Mouse (Mus musculus): ENCODE results near the gene Agpat4.

- TF ChIP-seq HCFC1 (IDR thresholded peaks at IDR 0.05; ENCODE audit: borderline replicate concordance, insufficient read depth, low read length) = no peak
- TF ChIP-seq MAFK (IDR thresholded peaks at IDR 0.05; ENCODE audit: insufficient read depth, low read depth, low read length) = no peak
- no peak for TF ChIP-seq ZNF384 (IDR thresholded peaks at IDR 0.05; ENCODE audit: low read depth, low read length)
- TF ChIP-seq ZC3H11A (IDR thresholded peaks at IDR 0.05; ENCODE audit: borderline replicate concordance, low read depth, low read length) = no peak
- no peak for TF ChIP-seq CHD2 (IDR thresholded peaks at IDR 0.05; ENCODE audit: low read depth, low read length)
Observed at GRCm38 (mm10) chr17:12168536-12168935, 50.0 kb downstream of the Agpat4 start.

Measured in ES-E14 (cell line).